Mouse (Mus musculus) c-Kit-positive CD71-positive TER-119-positive erythroid progenitor cells, embryonic 14.5 days (primary cell): ENCODE results near the gene Trappc3l.

Experiments used
- DNase-seq: peaks from one replicate; pipeline ENCODE4 v3.0.0-alpha.2; 2013; ENCODE audit warnings: low spot score

Gene Trappc3l

DNA sequence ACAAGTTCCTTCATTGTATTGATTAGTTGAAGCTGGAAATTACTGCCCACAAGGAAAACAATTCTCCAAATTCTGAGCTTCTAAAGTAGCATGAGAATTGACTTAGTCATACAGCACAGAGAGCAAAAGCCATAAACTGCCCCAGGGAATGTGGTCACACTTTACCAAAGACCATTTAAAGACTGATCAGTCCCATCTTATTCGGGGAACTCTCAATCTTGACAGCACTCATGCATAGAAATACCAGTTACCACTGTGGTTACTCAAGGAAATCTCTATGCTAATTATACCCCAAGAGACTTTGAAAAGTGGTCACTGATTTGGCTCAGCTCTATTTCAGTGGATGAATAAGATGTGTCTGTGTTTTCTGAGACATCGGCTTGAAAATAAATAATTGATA, 57.8 kb downstream of the Trappc3l start:
- no peak for DNase-seq

DNA sequence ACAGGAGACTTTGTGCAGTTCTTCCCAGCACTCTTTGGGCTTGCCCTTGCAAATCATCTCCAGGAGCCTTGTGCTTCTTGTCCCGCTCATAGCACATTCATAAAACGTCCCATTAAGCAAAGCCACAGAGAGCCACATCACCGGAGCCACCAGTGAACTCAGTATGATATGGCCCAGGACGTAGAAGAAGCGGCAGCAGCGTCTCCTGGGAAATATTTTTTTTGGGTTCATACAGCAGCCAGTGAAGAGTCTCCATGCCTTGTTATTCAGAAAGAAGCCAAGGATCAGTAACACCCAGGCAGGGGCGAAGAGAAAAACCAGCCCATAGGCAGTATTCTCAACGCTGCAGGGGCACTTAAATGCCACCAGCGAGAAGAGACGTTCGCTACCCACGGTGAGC, 58.6 kb downstream of the Trappc3l start:
- no peak for DNase-seq

DNA sequence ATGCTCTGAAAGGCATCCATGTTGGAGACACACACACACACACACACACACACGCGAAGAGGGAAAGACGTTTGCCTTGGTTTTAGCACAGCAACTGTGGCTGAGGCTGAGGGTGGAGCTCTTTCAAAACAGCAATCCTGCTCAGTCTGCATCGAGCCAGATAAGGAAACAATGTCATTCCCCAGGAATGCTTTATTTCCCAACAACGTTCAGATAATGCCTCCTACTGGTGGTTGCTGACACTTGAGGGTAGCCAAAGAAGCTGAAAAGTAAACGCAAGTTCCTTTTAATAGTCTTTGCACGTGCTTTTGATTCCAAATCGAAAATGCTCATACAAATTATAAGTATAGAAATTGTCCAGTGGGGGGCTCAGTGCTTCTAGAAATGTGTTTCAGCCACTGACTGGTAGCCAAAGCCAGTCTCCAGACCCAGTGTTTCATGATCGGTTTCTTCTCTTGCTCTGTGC, 59.1 kb downstream of the Trappc3l start, which contains the start of gene Calhm5:
Gene Calhm5 (minus strand): TSS at position 102 of the 466 bp plus-strand sequence.
- no peak for DNase-seq

DNA sequence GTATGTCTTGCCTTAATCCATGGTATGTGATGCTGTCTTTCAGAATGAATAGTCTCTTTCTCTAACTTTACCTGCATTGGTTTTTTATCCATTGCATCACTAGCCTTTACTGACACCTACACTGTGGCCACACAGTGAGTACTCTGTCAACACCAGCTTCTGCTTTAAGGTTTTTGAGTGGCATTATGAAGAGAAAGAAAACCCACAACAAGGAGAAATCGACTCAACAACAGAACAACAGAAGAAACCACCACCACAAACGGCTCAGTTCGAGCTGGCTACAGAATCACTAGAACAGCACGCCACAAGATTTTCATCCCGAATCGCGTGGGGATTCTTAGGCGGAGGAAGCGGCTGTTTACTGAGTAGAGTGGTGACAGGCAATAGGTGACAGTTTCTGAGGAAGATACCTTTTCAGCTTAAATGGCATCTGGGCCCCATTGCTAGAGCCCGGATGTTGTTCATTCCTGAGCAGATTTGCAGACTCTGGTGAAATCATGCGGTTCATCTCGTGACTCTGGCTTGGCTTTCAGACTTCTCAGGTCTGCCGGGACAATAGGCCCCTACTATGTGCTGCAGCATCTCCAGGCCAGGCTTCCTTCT, 73.6 kb downstream of the Trappc3l start:
- DNase-seq, result no peak

DNA sequence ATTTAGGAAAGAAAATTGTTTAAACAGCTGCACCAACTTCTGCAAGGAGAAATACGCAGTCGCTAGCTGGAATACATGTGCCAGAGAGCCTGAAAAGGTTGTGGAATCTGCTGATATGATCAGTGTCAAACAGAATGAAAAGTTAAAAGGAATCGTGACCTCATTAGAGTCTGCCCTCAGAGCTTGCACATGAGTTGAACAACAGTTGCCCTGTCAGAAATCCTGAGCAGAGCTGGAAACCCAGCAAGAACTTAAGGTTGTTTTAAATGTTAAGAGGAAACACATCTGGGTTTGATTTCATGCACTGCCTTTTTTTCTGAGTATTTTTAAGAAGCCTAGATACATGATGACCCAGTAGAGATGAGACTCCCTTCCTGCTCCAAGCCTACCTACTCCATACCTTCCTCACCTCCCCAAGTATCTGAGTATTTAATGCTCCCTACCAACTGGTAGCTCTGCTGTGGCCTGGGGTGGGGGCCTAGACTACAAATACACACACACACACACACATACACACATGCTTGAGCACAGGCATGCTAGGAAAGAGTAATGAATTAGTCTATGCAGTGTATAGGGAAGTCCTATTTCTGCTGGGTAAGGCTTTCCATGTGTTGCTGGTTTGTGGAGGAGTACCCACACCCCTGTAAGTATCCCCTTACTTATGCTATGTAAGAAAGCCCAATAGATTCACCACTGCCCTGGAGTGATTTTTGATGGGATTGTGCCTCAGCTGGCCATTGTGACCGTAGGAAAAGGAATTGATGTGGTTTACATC, 74.8 kb downstream of the Trappc3l start:
- DNase-seq, result no peak

DNA sequence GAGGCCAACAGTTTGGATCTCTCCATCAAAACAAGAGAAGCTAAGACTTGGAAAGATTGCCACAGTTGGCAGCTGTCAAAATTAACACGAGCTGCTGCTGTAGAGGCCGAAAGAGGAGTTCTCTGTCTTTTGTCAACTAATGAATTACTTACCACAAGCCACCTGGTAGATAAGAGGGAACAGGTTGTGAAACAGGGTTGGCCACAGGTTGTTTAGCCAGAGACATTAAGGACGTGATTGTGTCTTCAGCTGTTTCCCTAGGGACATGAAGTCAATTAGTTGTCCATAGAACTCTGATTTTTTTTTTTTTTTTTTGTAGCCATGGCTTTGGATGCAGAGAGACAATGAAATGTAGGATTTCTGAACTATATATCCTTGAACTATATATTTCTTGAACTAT, 79.7 kb downstream of the Trappc3l start:
- no peak for DNase-seq

DNA sequence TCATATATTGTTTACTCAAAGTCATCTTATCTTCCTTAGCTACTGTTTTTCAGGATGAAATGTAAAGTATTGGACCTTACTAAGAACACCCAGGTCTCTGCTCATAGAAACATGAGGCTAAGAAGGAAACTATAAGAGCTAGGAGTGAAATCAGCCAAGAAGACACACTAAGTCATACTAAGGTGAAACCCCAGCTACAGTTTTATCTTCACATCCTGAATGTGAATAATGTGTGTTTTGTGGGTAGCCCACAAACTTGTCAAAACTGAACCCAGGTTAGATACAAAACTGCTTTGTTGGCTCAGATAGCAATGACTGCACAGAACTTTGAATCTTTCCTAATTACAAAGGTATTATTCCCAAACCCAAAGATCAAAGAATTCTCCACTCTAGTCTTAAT, 80.4 kb downstream of the Trappc3l start:
- DNase-seq, result no peak

DNA sequence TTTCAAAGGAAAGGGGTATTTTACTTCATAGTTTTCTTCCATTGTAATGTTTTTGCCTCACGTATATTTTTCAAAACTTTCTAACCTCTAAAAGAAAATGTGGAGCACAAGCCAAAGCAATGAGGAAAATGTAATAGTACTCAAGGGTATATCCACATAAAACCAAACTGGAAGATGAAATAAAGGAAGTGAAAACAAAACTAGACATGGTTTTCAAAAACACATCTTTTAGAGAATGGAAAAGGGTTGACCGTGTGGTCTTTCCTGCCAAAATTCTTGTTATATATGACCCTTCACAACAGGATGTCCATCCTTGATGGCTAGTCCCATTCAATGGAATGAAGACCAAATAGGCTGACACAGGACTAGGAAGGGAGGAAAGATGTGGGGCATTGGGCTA, 81.0 kb downstream of the Trappc3l start:
- no peak for DNase-seq

DNA sequence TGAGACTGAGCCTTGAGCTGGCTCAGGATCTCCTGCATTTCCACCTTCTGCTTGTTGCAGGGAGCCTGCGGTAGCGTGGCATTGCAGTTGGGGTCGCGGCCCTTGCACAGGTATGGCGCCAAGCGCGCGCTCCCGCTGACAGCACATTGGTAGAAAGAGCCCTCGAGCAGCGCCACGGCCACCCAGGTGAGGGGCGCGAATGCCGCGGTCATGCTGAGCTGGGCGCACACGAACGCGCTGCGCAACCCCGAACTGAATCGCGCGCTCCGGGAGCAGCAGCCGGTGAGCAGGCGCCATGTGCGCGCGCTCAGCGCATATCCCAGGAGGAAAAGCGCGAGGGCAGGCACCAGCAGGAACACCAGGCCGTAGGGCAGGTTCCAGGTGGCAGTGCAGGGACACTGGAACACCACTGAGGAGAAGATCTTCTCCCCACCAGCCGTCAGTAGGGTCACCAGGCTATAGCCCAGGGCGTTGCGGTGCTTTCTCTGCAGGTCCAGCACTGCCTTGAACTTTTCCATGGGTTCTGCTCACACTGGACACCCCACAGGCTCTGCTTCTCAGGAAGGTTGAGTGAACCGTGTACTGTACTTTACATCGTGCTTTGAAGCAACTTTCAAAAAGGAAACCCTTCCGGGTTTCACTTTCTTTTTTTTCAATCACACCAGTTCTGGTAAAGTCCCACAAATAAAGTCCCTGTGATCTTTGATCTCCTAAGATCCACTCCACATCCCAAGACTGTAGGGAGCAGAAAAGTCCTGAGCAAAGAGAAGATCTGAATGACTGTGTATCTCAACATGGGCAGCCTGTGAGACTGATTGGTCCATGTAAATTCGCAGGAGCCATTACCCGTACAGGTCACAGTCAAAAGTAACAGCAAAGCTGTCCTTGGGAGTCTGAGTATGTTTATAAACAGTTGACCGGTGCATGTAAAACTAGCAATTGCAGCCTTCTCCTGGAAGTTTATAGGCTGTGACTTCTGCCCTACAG, 90.3 kb downstream of the Trappc3l start, which contains the start of gene Calhm6:
Gene Calhm6 (minus strand): TSS at position 593 of the 987 bp plus-strand sequence.
- DNase-seq, result no peak

DNA sequence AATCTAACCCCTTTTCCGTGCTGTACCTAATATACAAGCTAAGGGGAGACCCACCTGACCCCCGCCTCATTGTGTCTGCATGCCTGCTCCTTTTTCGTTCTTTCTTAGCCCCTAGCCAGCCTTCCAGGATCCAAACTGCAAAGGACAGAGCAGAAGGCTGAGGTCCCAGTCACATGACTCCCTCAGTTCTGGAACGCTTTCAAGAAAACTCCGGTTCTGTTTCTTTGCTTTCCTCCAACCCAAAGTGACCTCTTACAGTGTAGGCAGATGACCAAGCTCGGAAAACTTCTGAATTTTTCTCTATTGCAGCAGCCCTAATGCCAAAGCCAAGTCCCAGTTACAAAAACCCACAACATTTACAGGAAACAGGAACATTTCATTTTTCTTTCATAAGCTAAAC, 91.0 kb downstream of the Trappc3l start:
- no peak for DNase-seq

DNA sequence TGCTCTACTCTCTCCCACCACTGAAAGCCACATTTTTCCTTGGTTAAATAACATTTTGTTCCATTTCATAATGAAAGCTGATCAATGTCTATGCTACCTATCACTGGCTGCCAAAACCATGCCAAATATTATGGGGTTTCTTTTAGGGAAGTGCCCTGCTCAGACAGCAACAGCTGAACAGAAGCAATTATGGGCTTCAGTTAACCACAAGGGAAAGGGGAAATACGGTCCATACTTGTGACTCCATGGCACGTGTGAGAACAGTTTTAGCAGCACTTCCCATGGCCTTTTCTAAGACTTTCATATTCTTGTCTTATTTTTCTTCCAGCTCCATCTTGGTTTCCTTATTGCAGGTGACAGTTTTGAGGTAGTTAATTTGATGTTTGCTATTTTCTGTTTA, 94.0 kb downstream of the Trappc3l start:
- no peak for DNase-seq

DNA sequence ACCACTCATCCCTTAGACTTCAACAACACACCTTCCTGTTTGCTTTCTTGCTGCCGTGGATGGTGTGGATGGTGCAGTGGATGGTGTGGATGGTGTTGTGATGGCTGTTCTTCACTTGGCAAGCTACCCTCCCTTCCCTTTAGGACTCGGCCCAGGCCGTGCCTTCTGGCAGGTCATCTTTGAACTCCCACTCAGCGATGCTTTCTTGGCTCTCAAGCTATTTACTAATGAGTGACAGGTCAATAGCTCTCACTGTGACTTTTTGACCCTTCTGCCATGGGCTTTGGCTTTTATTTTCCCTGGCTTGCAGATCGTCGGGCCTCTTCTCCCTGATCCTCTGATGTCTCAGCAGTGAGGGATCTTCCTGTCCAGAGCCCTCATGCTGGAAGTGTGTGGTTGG, 99.0 kb downstream of the Trappc3l start:
- DNase-seq, result no peak

DNA sequence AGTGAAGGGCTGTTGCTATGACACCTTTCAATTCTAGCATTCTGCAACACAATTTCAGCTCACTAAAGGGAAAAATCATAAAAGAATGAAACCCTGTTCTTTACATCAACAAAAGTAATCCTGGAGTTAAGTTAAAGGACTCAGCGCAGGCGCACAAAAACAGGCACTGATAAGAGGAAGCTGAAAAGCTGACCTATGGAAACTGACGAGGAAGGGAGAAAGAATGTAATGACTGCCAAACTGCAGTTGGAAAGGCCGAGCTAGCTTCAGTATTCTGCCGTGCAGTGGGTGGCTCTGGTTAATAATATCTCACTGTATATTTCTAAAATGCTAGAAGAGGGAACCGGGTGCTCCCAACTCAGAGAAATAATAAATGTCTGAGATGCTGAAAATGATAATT, 100.6 kb downstream of the Trappc3l start:
- no peak for DNase-seq

DNA sequence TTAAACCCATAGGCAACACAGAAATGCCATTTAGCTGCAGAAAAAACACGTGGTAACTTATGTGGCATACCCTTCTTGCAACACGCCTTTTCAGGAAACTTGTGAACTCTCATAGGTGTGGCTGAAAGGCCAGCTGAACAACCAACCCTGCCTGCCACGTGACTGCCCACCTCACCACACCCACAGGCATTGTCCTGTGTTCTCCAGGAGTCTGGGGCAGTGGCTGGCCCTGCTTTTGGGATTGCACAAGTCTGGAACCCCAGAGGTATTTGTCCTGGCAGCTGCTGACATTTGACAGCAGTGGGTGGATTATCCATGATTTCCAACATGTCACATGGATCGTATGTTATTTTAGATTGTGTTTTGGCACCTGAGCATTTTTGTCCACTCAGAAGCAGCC, 102.4 kb downstream of the Trappc3l start:
- DNase-seq, result no peak

DNA sequence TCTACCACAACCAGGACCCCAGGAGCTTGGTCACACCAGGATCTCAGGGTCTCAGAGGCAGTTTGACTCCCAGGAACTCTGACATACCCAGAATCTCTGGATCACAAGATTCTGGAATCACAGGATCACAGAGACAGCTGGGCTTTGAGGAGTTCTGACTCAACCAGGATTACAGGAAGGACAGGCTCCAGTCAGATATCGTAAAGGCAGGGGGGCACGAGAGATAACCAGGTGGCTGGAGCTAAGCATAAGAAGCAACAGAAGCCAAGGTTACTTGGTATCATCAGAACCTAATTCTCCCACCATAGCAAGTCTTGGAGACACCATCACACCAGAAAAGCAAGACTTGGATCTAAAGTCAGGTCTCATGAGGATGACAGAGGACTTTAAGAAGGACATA, 104.3 kb downstream of the Trappc3l start:
- no peak for DNase-seq

DNA sequence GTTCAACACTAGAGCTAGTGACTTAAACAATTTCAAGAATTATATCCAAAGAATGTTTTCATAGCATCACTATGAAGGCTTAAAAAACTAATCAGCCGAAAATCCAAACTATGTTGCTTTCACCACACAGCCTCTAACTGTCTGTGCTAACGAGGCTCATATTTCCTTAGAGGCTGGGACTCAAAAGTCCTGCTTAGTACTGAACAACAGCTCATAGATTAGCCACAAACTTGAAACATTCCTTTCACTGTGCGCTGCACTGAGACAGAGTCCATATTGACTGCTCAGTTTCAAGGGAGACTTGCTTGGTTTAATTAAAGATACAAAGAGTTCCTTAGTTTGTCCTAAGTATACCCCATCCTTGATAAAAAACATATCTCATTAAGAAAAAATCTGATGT, 112.4 kb downstream of the Trappc3l start:
- no peak for DNase-seq

DNA sequence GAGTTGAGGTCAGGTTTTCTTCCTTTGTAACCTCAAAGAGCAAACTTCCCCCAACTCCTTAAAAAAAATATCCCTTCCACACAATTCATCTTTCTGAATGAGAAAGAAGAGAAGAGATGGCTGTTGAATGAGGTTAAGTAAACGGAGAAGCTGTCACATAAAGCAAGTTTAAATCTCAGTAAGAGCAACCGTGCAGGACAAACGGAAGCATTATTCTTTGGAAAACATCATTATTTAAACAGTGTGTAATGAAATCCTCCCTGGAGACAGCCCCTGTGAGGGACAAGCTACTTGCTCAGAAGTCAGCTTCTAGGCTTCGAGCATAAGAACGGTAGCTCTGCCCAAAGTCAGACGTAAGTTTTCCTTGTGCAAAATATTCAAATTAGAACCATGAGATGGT, 113.1 kb downstream of the Trappc3l start:
- DNase-seq, result no peak

DNA sequence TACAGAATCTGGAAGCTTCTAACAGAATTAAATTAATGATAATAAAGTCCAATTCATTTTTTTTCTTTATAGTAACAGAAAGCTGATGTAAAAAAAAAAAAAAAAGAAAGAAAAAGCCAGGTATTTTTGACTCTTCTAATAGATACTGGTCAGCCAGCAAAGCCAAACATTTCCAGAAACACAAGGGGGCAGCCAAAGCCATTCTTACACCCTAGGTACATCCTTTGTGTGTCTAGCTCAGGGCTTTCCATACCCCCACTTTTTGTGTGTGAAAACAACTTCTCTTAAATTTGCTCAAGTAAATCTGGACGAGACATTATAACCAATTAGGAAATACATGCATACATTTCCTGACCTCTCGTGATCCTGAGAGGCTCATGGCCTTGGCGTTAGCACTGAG, 114.4 kb downstream of the Trappc3l start:
- no peak for DNase-seq

DNA sequence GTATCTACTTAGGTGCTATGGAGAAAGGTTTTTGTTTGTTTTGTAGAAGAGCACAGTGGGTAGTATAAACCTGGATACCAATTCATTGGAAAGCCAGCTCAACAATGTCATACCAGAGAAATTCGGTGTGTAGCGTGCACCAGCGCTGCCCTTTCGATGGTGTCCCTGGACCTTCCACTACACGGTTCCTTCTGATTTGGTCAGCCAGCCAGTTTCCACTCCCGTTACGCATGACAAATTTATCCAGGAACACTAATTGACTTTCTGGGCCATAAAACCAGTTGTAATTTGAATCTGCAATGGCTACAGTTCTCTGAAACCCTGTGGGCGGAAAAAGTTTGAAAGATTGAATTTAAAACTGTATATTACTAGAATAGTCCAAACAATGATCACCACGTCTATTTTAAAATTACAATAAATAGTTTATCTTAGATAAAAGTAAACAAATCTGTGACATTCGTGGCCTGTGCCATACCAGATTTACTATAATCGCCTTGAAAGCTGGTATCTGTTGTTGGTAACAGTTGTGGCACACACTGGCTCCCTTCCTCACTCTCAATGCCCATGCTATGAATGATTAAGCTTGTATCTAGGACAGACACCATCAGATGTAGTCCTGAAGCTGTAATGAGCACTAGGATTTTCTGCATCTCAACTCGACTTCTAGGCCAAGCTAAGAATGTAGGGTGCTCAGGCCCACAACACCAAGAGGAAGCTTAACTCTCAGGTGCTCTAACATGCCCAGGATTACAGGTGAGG, 118.6 kb downstream of the Trappc3l start:
- DNase-seq, result no peak
